Mouse (Mus musculus) layer of hippocampus, adult 2 months (tissue): ENCODE results near the gene Rpl3l. TPM values are rescaled to one million over a fixed set of nuclear protein-coding genes. Genes with fewer than 3 reads are reported as not detected.

Experiments
- DNase-seq, 2 experiments: peaks; one replicate each; pipeline ENCODE4 v3.0.0; 2022; ENCODE audit warnings: low spot score in 2 of 2
- H3K27ac ChIP-seq: fragments of 200-600 bp; 2 replicates; pipeline ENCODE4 v1.8.1; 2022
- H3K4me3 ChIP-seq: fragments of 200-600 bp; 2 replicates; pipeline ENCODE4 v1.8.1; 2022; ENCODE audit warnings: mild to moderate bottlenecking
- CTCF ChIP-seq: fragments of 200-600 bp; conservative IDR thresholded peaks from 2 replicates; pipeline ENCODE4 v1.8.1; 2022; ENCODE audit warnings: antibody characterized with exemption, mild to moderate bottlenecking, moderate library complexity
- long read RNA-seq, 2 experiments: library from polyadenylated mRNA; stranded (forward); transcript quantifications; one replicate each; pipeline ENCODE4 v2.0.0; 2021; ENCODE audit warnings: borderline mapping rate in 2 of 2
- total RNA-seq, 2 experiments: library from RNA; stranded (reverse); gene quantifications; 2 replicates each; pipeline ENCODE4 v1.2.3; 2021

Gene Rpl3l
- total RNA-seq: under 1 TPM; 0.38 to 0.61 TPM
- long read RNA-seq, experiment 1, partial matches to known transcripts: 0 of 1 reads
- long read RNA-seq, experiment 1, other reads (novel, unspliced or antisense): 1 of 1 reads
- long read RNA-seq, experiment 2, partial matches to known transcripts: 0 of 1 reads
- long read RNA-seq, experiment 2, other reads (novel, unspliced or antisense): 1 of 1 reads

GRCm38 (mm10) chr17:24727618-24728017 is at the start of gene Rpl3l:
Rpl3l (plus strand) TSS chr17:24727820.
- no peak within 1 kb of the TSS for H3K27ac ChIP-seq
- DNase-seq: no peak
- no peak for TF ChIP-seq CTCF

GRCm38 (mm10) chr17:24686514-24686913 is 41.1 kb upstream of the Rpl3l start:
- no peak for TF ChIP-seq CTCF
- no peak for DNase-seq
- H3K27ac ChIP-seq: no peak overlapping the region
- no peak overlapping the region for H3K4me3 ChIP-seq

More at GRCm38 (mm10) chr17:24727618-24728017, at the start of gene Rpl3l:
- H3K4me3 ChIP-seq: no peak within 1 kb of the TSS

GRCm38 (mm10) chr17:24687146-24687595 is 40.4 kb upstream of the Rpl3l start:
- DNase-seq: no peak
- TF ChIP-seq CTCF: no peak
- H3K27ac ChIP-seq: no peak overlapping the region
- peak overlapping the region; percentile 89 for H3K4me3 ChIP-seq

GRCm38 (mm10) chr17:24687599-24687998 is 40.0 kb upstream of the Rpl3l start:
- no peak for TF ChIP-seq CTCF
- DNase-seq: no peak
- no peak overlapping the region for H3K27ac ChIP-seq
- peak overlapping the region; percentile 89 for H3K4me3 ChIP-seq

- H3K4me3 ChIP-seq: peak within 1 kb of the TSS; percentile 89
- peak in 1 of 2 experiments; percentile 55 for DNase-seq
- no peak; the same call in 1 of the 2 replicates for TF ChIP-seq CTCF
- peak within 1 kb of the TSS; percentile 98 for H3K27ac ChIP-seq
These were observed 38.2 kb upstream of the Rpl3l start, which contains the start of gene Syngr3 for GRCm38 (mm10) chr17:24689251-24690081. Syngr3 (minus strand) TSS chr17:24689955.

- no peak for TF ChIP-seq CTCF
- no peak overlapping the region for H3K27ac ChIP-seq
- no peak for DNase-seq
- no peak overlapping the region for H3K4me3 ChIP-seq
These were observed 35.2 kb upstream of the Rpl3l start for GRCm38 (mm10) chr17:24692385-24692784.

GRCm38 (mm10) chr17:24695326-24696010 is 32.2 kb upstream of the Rpl3l start:
- no peak for DNase-seq
- TF ChIP-seq CTCF: no peak
- peak overlapping the region; percentile 81 for H3K4me3 ChIP-seq
- peak overlapping the region; percentile 88 for H3K27ac ChIP-seq

- peak; percentile 56 for TF ChIP-seq CTCF
- DNase-seq: peak; percentile 74 to 77
- peak within 1 kb of the TSS; percentile 81 for H3K4me3 ChIP-seq
- peak within 1 kb of the TSS; percentile 92 for H3K27ac ChIP-seq
These were observed 31.5 kb upstream of the Rpl3l start, which contains the start of the genes Gfer and Noxo1 for GRCm38 (mm10) chr17:24696011-24696697. Gfer (minus strand) TSS chr17:24696156. Noxo1 (plus strand) TSS chr17:24696234.

GRCm38 (mm10) chr17:24697985-24698384 is 29.6 kb upstream of the Rpl3l start:
- Histone ChIP-seq H3K4me3 (no peak overlapping the region), H3K27ac (no peak overlapping the region)
- no peak for DNase-seq
- TF ChIP-seq CTCF: no peak

GRCm38 (mm10) chr17:24698715-24699114 is 28.9 kb upstream of the Rpl3l start:
- H3K4me3 ChIP-seq: no peak overlapping the region
- no peak for DNase-seq
- no peak overlapping the region for H3K27ac ChIP-seq
- no peak for TF ChIP-seq CTCF

- Histone ChIP-seq H3K27ac (no peak overlapping the region), H3K4me3 (no peak overlapping the region)
- DNase-seq: no peak
- no peak for TF ChIP-seq CTCF
These were observed 28.1 kb upstream of the Rpl3l start for GRCm38 (mm10) chr17:24699473-24699872.

GRCm38 (mm10) chr17:24701251-24701650 is 26.4 kb upstream of the Rpl3l start:
- DNase-seq: no peak
- Histone ChIP-seq H3K27ac (no peak overlapping the region), H3K4me3 (no peak overlapping the region)
- no peak for TF ChIP-seq CTCF
